Mouse (Mus musculus) stomach, postnatal 0 days (tissue): ENCODE results near the gene Tenm3. TPM values are rescaled to one million over a fixed set of nuclear protein-coding genes. Genes with fewer than 3 reads are reported as not detected.

ENCODE experiments used
- ATAC-seq: fragments of 200-750 bp; cut with Nextera tagmentation; 2 replicates; pipeline ENCODE4 v1.8.0; 2017; ENCODE audit not compliant: low FRiP score, low TSS enrichment
- DNase-seq: peaks from one replicate; pipeline ENCODE4 v3.0.0-alpha.2; 2016; ENCODE audit warnings: low spot score
- H3K27ac ChIP-seq: fragments of 300-500 bp; sonication (generic); replicated peaks from 2 replicates; pipeline ENCODE4 v1.5.1; 2014; ENCODE audit warnings: mild to moderate bottlenecking, control low read depth
- H3K27me3 ChIP-seq: fragments of 300-500 bp; sonication (generic); 2 replicates; pipeline ENCODE4 v1.6.1; 2014; ENCODE audit warnings: low read length; ENCODE audit not compliant: control insufficient read depth, insufficient read depth
- H3K36me3 ChIP-seq: fragments of 300-500 bp; sonication (generic); 2 replicates; pipeline ENCODE4 v1.6.1; 2014; ENCODE audit warnings: low read length, mixed read lengths; ENCODE audit not compliant: control insufficient read depth, insufficient read depth
- H3K4me1 ChIP-seq: fragments of 300-500 bp; sonication (generic); replicated peaks from 2 replicates; pipeline ENCODE4 v1.6.1; 2014; ENCODE audit warnings: antibody characterized with exemption; ENCODE audit not compliant: control insufficient read depth, insufficient read depth
- H3K4me2 ChIP-seq: fragments of 300-500 bp; sonication (generic); replicated peaks from 2 replicates; pipeline ENCODE4 v1.6.1; 2014; ENCODE audit warnings: low read depth, mild to moderate bottlenecking, control low read depth, moderate library complexity
- H3K4me3 ChIP-seq: fragments of 300-500 bp; sonication (generic); 2 replicates; pipeline ENCODE4 v1.5.1; 2014; ENCODE audit warnings: low read depth, low read length, control low read depth
- H3K9ac ChIP-seq: fragments of 300-500 bp; sonication (generic); 2 replicates; pipeline ENCODE4 v1.6.1; 2014; ENCODE audit warnings: mild to moderate bottlenecking, low read length, control low read depth, mixed read lengths
- H3K9me3 ChIP-seq: fragments of 300-500 bp; sonication (generic); 2 replicates; pipeline ENCODE4 v1.6.1; 2016; ENCODE audit warnings: low read length; ENCODE audit not compliant: control insufficient read depth
- CTCF ChIP-seq: IDR thresholded peaks from 2 replicates; pipeline ENCODE4 v1.5.1; 2016; ENCODE audit warnings: antibody characterized with exemption, low read depth, mild to moderate bottlenecking, moderate library complexity
- EP300 ChIP-seq: optimal IDR thresholded peaks from 2 replicates; pipeline ENCODE3; 2016; ENCODE audit warnings: antibody characterized with exemption
- WGBS: fragments of 180-500 bp; shearing (Covaris S2); extraction: QIAGEN DNeasy Blood & Tissue Kit; methylation state at CpG from one replicate; pipeline ENCODE4 v1.1.7; 2014; 5-methylcytosine and 5-hydroxymethylcytosine counted together
- polyA plus RNA-seq: library from polyadenylated mRNA; unstranded; fragments of >200 nt; fragmentation: Nextera tagmentation; extraction: Ambion mirVana; gene quantifications from 2 replicates; pipeline ENCODE4 v1.2.1, GENCODE M21; 2015

The Tenm3 gene
- polyA plus RNA-seq, 1 experiment from 2014 or later = 4.5 TPM

DNA sequence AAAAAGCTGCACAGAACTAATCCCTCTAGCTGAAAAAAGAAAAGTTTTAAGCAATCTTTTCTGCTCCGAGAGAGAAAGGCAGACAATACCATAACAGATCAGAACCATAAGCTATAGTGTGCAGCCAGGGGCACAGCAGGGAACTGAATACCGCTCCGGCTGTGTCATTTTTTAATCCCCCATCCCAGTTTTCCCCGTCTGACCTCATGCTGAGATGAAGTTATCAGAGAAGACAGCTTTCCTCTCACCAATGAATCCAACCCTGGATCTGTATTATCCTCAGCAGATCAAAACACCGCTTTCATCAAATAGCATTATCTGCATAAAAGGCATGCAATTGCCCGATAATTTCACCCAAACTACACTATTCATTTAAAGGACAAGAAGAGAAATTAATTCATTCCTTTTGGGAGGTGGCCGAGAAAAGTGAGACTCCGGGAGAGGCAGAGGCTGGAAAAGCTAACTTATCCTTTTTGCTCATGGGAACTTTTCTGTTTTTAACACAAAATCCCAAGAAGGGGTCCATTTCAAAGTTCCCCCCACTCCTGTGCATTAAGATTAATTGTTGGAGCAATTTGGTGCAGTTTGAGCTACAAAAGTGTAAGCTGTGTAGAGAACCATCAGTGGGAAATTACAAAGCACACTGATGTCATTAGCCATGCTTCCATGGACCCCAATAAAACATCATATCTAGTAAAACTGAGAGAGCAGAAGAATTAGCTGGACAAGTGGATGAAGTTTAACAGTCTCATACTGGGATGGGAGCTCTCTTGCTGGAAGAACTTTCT is 6.7 kb upstream of the Tenm3 start:
- Histone ChIP-seq H3K4me2 (no peak overlapping the region), H3K36me3 (no peaks in the 10 kb centered on the region), H3K9ac (no peak overlapping the region), H3K27me3 (no peaks in the 10 kb centered on the region), H3K9me3 (no peaks in the 10 kb centered on the region), H3K4me3 (no peak overlapping the region), H3K4me1 (no peaks in the 10 kb centered on the region), H3K27ac (no peak overlapping the region)
- ATAC-seq = no peak
- DNase-seq = no peak
- TF ChIP-seq EP300 (no peak), CTCF (no peak)
- 77% methylated on average over 8 of the region's 8 CpGs for WGBS

DNA sequence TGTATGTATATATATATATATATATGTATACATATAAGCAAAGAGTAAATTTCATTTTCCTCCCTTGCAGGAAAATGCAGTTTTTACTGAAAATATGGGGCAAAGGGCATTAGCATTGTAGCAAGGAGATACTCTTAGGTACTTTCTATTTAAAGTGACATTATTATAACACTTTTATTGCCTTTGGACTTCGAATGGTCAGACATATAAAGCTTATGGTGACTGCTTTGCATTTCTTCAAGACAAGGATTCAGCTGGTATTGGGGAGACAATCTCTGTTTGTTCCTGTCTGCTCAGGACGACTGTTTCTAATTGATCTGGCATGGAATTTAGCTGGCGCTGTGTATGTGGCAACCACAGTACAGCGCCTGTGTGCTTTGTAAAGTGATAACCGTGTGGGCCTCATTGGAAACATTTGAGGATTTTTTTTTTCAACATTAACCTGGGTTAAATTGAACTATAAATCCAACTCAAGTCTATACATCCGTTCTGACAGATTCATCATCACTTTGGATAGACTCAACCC is 5.4 kb upstream of the Tenm3 start:
- H3K27me3 ChIP-seq = no peaks in the 10 kb centered on the region
- no peak overlapping the region for H3K27ac ChIP-seq
- DNase-seq = no peak
- no peak overlapping the region for H3K4me3 ChIP-seq
- H3K4me2 ChIP-seq = no peak overlapping the region
- H3K9me3 ChIP-seq = no peaks in the 10 kb centered on the region
- H3K4me1 ChIP-seq = no peaks in the 10 kb centered on the region
- TF ChIP-seq CTCF = no peak
- no peak for TF ChIP-seq EP300
- H3K36me3 ChIP-seq = no peaks in the 10 kb centered on the region
- no peak for ATAC-seq
- H3K9ac ChIP-seq = no peak overlapping the region
- 81% methylated on average over 6 of the region's 6 CpGs for WGBS

DNA sequence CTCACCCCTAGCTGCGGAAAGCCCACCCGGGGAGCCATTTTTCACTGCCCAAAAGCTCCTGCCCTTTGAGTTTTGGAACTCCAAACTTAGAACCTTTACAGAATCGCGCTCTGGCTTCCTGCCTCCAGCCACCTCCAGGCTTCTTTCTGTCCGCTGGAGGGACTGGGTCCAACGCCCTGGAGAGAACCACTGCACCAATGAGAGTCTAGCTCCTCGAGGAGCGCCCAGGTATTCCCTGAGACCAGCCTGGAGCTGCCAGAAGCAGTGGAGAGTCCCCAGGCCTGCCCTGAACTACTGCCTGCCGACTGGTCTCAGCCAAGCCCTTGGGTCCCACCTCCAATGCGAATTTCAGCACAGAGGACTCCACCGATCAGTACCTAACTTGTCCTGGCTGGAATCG is 1.2 kb upstream of the Tenm3 start:
- peak overlapping the region; percentile 96 for H3K4me3 ChIP-seq
- no peaks in the 10 kb centered on the region for H3K27me3 ChIP-seq
- no peaks in the 10 kb centered on the region for H3K4me1 ChIP-seq
- H3K36me3 ChIP-seq = no peaks in the 10 kb centered on the region
- DNase-seq (peak; percentile 58), ATAC-seq (peak; percentile 53)
- no peaks in the 10 kb centered on the region for H3K9me3 ChIP-seq
- H3K9ac ChIP-seq = no peak overlapping the region; the same call in 1 of the 2 replicates
- H3K4me2 ChIP-seq = peak overlapping the region; percentile 84
- TF ChIP-seq EP300 = no peak
- TF ChIP-seq CTCF = peak; percentile 24; the same call in 1 of the 2 replicates
- WGBS = 20% methylated on average over 12 of the region's 12 CpGs
- 0 out of 2 replicates have a peak overlapping the region, but pooled peaks have one; percentile 3 for H3K27ac ChIP-seq

DNA sequence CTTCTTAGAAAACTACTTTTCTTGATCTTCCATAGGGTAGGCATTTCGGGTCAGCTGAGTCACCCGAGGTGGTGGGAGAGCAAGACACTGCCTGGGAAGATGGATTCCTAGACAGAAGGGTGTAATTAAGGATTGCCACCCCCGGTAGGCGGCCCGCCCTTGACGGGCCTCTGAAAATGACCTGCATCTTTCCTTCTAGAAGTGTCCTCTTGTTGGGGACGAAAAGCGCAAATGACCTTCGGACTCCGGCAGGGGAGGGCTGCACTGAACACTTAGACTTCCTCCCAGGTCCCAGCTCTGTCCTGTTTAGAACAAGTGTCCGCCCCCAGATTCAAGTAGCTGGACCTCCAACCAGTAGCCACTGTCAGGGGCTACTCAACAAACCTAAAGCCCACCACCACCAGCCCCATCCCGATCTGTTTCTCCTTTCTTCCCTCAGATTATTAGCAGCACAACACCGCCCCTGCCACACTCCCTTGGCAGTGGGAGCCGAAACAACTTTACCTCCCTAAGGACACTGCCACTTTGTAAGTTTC is 687 bp upstream of the Tenm3 start:
- no peak for TF ChIP-seq EP300
- TF ChIP-seq CTCF = no peak
- no peaks in the 10 kb centered on the region for H3K36me3 ChIP-seq
- H3K4me2 ChIP-seq = peak overlapping the region; percentile 84
- no peaks in the 10 kb centered on the region for H3K9me3 ChIP-seq
- H3K9ac ChIP-seq = peak overlapping the region; percentile 5; the same call in 1 of the 2 replicates
- H3K4me1 ChIP-seq = no peaks in the 10 kb centered on the region
- 3% methylated on average over 14 of the region's 14 CpGs for WGBS
- peak overlapping the region; percentile 96 for H3K4me3 ChIP-seq
- 0 out of 2 replicates have a peak overlapping the region, but pooled peaks have one; percentile 3 for H3K27ac ChIP-seq
- ATAC-seq = peak; percentile 28; the same call in 1 of the 2 replicates
- peak; percentile 51 for DNase-seq
- H3K27me3 ChIP-seq = no peaks in the 10 kb centered on the region

DNA sequence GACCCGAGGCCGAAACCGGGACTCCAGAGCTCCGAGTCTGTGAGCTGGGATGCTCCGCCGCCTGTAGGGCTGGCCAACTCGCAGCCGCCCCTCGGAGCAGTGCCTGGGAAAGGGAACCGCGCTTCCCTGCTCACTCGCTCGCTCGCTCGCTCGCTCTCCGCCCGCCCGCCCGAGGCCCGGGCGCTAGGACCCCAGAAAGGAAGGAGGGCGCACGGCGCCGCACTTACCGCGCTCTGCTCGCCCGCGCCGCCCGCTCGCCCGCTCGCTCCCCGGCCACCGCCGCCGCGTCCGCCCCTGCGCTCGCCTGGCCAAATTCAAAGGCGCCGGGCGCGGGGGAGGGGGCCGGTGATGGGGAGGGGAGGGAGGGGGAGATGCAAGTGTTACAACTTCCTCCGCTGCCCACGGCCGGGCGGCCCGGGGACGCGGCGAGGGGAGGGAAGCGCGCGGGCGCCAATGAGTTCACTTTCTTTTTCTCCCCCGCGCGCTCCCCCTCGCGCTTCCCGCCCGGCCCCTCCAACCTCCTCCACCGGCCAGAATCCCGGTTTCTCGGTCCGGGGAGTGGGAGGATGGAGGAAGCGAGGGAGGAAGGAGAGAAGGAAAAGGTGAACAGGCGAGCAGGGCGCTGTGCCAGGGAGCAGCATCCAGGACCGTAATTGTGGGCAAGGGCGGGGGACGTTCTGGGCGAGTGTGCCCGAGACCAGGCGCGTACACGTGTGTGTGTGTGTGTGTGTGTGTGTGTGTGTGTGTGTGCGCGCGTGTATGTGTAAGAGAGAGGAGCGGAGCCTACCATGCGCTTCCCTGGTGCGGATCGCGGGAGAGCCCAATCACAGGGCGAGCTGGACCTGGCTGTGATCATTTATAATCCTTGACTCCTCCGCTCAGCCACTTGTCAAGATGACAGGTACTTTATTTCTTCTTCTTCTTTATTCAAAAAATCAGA is 490 bp downstream of the Tenm3 start:
- peak overlapping the region; percentile 90 for H3K27ac ChIP-seq
- H3K9ac ChIP-seq = peak overlapping the region; percentile 76
- peak overlapping the region; percentile 96 for H3K4me3 ChIP-seq
- DNase-seq = peak; percentile 76
- TF ChIP-seq CTCF (peak; percentile 40), EP300 (no peak)
- peak overlapping the region; percentile 84 for H3K4me2 ChIP-seq
- no peaks in the 10 kb centered on the region for H3K27me3 ChIP-seq
- H3K36me3 ChIP-seq = no peaks in the 10 kb centered on the region
- ATAC-seq = peak; percentile 73
- no peaks in the 10 kb centered on the region for H3K4me1 ChIP-seq
- WGBS = under 1% methylated on average over 61 of the region's 93 CpGs
- H3K9me3 ChIP-seq = no peaks in the 10 kb centered on the region
